Mouse (Mus musculus) megakaryocyte, embryonic 14.5 days (primary cell): ENCODE data around the gene Cyp2d10.

Source experiments
- FLI1 ChIP-seq: IDR thresholded peaks from 2 replicates; pipeline ENCODE4 v1.6.1; 2012; ENCODE audit warnings: low read length, inconsistent platforms, mixed read lengths
- GATA1 ChIP-seq: IDR thresholded peaks from 3 replicates; pipeline ENCODE4 v1.6.1; 2012; ENCODE audit warnings: mixed read lengths, low read length, inconsistent platforms, borderline replicate concordance

DNA sequence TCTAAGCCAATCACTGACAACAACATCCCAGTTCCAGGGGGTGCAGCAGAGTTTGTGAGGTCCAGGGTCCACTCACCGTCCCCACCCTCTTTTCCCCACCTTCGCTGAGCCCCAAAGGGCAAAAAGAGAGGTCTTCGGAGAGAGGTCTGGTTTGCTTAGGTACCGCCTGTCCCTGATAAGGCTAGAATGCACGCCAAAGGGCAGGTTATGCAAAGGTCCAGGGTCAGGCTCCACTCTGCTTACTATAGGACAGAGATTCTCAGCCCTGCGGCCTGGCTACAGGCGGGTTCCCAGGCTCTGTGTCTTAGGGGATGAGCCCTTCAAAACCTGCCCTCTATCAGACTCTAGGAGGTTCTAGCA is 27.5 kb downstream of the Cyp2d10 start:
- no peak for TF ChIP-seq GATA1
- TF ChIP-seq FLI1: no peak
